Mouse (Mus musculus) C2C12 (cell line): ENCODE data around the gene Acoxl. TPM values are rescaled to one million over a fixed set of nuclear protein-coding genes. Genes with fewer than 3 reads are reported as not detected.

Experiments
- H3K27me3 ChIP-seq: one replicate; pipeline ENCODE4 v1.6.1; 2011; ENCODE audit not compliant: control insufficient read depth, insufficient read depth, insufficient read length
- H3K36me3 ChIP-seq: one replicate; pipeline ENCODE4 v1.6.1; 2011; ENCODE audit not compliant: control insufficient read depth, insufficient read depth
- H3K4me3 ChIP-seq: one replicate; pipeline ENCODE4 v1.5.1; 2011; ENCODE audit warnings: mild to moderate bottlenecking, control low read depth; ENCODE audit not compliant: poor library complexity, insufficient read depth, severe bottlenecking
- H3K79me2 ChIP-seq: one replicate; pipeline ENCODE4 v1.6.1; 2011; ENCODE audit not compliant: control insufficient read depth, insufficient read depth
- H3K79me3 ChIP-seq: one replicate; pipeline ENCODE4 v1.6.1; 2011; ENCODE audit warnings: low read depth, control low read depth
- H3ac ChIP-seq: one replicate; pipeline ENCODE3; 2011; ENCODE audit warnings: low read depth; ENCODE audit not compliant: control insufficient read depth, insufficient read length
- CEBPB ChIP-seq: IDR thresholded peaks from one replicate; pipeline ENCODE4 v1.6.1; 2011; ENCODE audit warnings: low read depth, mild to moderate bottlenecking, control low read depth, moderate library complexity
- CTCF ChIP-seq: IDR thresholded peaks from one replicate; pipeline ENCODE4 v1.5.1; 2011; ENCODE audit not compliant: control insufficient read depth, insufficient read depth, insufficient read length
- FOSL1 ChIP-seq: IDR thresholded peaks from one replicate; pipeline ENCODE4 v1.8.0; 2011; ENCODE audit warnings: mild to moderate bottlenecking, low read length; ENCODE audit not compliant: poor library complexity, insufficient read depth, severe bottlenecking
- MAX ChIP-seq: IDR thresholded peaks from one replicate; pipeline ENCODE4 v1.6.1; 2011; ENCODE audit warnings: mild to moderate bottlenecking, control low read depth
- MYOD1 ChIP-seq: IDR thresholded peaks from one replicate; pipeline ENCODE4 v1.6.1; 2011; ENCODE audit warnings: low read depth; ENCODE audit not compliant: control insufficient read depth, insufficient read length
- MYOG ChIP-seq: IDR thresholded peaks from one replicate; pipeline ENCODE4 v1.6.1; 2011; ENCODE audit not compliant: control insufficient read depth, insufficient read length; ENCODE audit errors: extremely low read depth
- USF1 ChIP-seq: IDR thresholded peaks from one replicate; pipeline ENCODE4 v1.6.1; 2011; ENCODE audit warnings: low read depth, mild to moderate bottlenecking, control low read depth, moderate library complexity
- polyA plus RNA-seq: library from polyadenylated mRNA; unstranded; fragments of >200 nt; fragmentation: generic; extraction: Trizol; gene quantifications from one replicate; pipeline ENCODE4 v1.2.1, GENCODE M21; 2012; ENCODE audit warnings: missing spikeins

Gene Acoxl
- polyA plus RNA-seq, 1 experiment = not detected

DNA sequence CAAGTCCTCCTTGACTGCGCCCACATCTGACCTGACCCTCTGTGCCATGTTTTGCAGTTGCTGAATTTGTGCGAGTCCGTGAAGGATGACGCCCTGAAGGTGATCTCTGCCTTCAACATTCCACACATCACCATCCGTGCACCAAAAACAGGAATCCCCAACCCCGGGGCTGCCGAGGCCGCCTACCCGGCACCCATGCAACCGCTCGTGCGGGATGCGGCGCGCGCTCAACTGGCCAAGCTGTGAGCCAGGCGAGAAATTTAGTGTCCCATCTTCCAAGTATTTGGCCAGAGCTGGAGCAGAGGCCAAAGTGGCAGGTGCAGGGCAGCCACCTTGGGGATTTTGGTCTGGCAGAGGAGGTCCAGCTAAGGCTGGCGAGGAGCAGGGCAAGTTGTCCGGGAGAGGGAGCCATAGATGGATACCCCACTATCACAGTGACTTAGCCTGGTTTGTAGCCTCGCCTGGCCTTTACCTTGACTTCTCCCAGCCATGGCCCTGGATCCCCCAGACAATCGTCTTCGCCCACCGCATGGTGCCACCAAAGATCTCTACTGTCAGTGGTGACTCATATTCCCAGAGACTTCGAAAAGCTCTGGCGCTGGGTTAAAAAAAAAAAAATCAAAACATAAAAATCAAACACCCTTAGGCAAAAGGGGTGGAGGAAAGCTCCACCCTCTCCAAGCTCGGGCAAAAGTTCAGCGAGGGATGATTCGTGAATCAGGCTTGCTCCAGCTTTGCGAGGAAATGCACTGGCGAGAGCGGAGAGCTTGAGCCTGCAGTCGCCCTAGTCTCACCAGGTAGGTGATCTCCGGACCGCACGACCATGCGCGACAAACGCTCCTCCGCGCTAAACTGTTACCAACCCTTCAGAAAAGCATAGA, 284.5 kb downstream of the Acoxl start:
- Histone ChIP-seq H3K27me3 (no peaks in the 10 kb centered on the region), H3K79me3 (no peaks in the 10 kb centered on the region), H3ac (no peak overlapping the region), H3K4me3 (no peak overlapping the region), H3K79me2 (peaks cover 9% of the 10 kb centered on the region), H3K36me3 (no peaks in the 10 kb centered on the region)
- TF ChIP-seq MYOD1 (peak; percentile 15), FOSL1 (no peak), CTCF (peak; percentile 56), USF1 (no peak)

DNA sequence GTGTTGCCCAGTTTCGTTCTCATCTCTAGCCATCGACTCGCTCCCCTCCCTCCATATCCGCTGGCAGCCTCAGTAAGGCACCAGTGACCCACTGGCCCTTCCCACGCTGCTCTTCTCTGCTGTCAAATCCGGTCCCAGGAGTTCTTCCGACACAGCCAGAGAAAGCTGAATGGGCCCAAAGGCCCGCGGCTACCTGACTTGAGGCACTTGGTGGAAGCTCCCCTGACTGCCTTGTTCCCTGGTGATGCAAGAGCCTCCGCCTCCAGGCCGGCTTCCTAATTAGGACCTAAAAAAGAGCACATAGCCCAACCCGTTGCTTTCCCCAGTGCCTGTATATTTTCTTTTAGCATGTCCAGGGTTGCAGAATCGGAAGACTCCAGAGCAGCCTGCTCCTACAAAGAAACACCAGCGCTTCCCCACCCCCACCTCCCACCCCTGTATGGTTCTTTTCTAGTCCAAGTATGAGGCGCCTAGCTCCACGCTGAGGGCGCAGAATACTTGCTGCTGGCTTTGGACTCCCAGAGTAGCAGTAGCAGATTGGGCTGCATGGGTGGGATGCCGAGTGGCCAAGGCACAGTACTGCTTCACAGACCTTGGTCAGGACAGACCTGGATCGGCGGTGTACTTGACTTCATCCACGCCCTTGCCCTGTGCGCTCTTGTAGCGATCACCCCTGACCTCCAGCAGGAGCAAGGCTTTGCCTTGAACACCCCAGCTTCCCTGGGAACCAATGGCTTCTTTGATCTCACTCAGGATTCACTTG, 285.4 kb downstream of the Acoxl start:
- peaks cover 13% of the 10 kb centered on the region for H3K79me2 ChIP-seq
- H3ac ChIP-seq = no peak overlapping the region
- H3K27me3 ChIP-seq = no peaks in the 10 kb centered on the region
- H3K4me3 ChIP-seq = no peak overlapping the region
- no peaks in the 10 kb centered on the region for H3K36me3 ChIP-seq
- H3K79me3 ChIP-seq = no peaks in the 10 kb centered on the region
- TF ChIP-seq CTCF (no peak), MYOG (no peak), CEBPB (no peak), MAX (no peak), USF1 (no peak), FOSL1 (no peak), MYOD1 (no peak)

- TF ChIP-seq FOSL1 (no peak), CTCF (no peak), CEBPB (no peak), USF1 (no peak), MYOG (no peak), MYOD1 (no peak), MAX (no peak)
- H3K79me3 ChIP-seq = no peaks in the 10 kb centered on the region
- H3K4me3 ChIP-seq = no peak overlapping the region
- H3K36me3 ChIP-seq = peaks cover 2% of the 10 kb centered on the region
- H3ac ChIP-seq = no peak overlapping the region
- H3K27me3 ChIP-seq = no peaks in the 10 kb centered on the region
- H3K79me2 ChIP-seq = peaks cover 13% of the 10 kb centered on the region
These were observed 286.0 kb downstream of the Acoxl start for GRCm38 (mm10) chr2:128124693-128125092.

- no peaks in the 10 kb centered on the region for H3K27me3 ChIP-seq
- peak within 1 kb of the TSS; percentile 64 for H3ac ChIP-seq
- H3K4me3 ChIP-seq = peak within 1 kb of the TSS; percentile 64
- peaks cover 13% of the 10 kb centered on the region for H3K79me2 ChIP-seq
- H3K36me3 ChIP-seq = peaks cover 14% of the 10 kb centered on the region
- H3K79me3 ChIP-seq = no peaks in the 10 kb centered on the region
- TF ChIP-seq CEBPB (no peak), MYOG (no peak), MAX (no peak), FOSL1 (no peak), CTCF (peak; percentile 44), MYOD1 (peak; percentile 7), USF1 (no peak)
These were observed 287.2 kb downstream of the Acoxl start, which contains the start of gene Bcl2l11 for GRCm38 (mm10) chr2:128125635-128126470. Gene Bcl2l11 (plus strand): TSS chr2:128126038.

DNA sequence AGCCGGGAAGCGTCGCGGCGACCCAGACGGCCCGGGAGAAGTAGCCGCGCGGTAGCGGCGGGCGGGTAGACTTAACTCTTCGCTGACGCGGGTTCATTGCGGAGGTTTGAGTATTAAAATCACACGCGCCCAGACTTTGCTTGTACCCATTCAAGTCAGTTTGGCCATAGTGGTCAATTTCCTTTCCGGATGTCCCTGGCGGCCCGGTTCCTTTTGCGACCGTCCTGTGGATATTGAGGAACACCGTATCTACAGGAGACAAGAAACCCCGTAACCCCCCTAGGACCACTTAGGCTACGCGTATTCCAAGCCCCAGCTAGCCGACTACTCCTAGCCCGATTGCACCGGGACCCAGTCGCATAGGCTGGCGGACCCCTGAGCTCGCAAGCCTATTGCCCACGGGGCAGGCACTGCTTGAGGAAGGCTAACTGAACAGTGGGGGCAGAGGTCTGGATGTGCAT, 287.9 kb downstream of the Acoxl start:
- H3ac ChIP-seq = peak overlapping the region; percentile 64
- peaks cover 19% of the 10 kb centered on the region for H3K36me3 ChIP-seq
- no peaks in the 10 kb centered on the region for H3K27me3 ChIP-seq
- peaks cover 13% of the 10 kb centered on the region for H3K79me2 ChIP-seq
- peak overlapping the region; percentile 64 for H3K4me3 ChIP-seq
- TF ChIP-seq MYOD1 = no peak
- TF ChIP-seq USF1 = no peak
- TF ChIP-seq CTCF = no peak
- TF ChIP-seq MAX = no peak
- no peak for TF ChIP-seq FOSL1
- TF ChIP-seq CEBPB = no peak
- TF ChIP-seq MYOG = no peak
- H3K79me3 ChIP-seq = no peaks in the 10 kb centered on the region
